ENCODE assay signal across 8 mouse cellular contexts in genomic region chr6:146833485-146834314, GRCm38 (mm10). TPM values are rescaled to one million over a fixed set of nuclear protein-coding genes. Genes with fewer than 3 reads are reported as not detected.
DNase-seq lines count a peak whose midpoint lies in the region; ATAC-seq and TF ChIP-seq lines count a peak whose summit lies in the region.

No protein-coding gene starts in this region.

- H3K9me3 ChIP-seq in G1E (replicated peaks) = no peaks in the 10 kb centered on the region
- H3K9me3 ChIP-seq in heart, embryonic 10.5 days = no peaks in the 10 kb centered on the region
- H3K9me3 ChIP-seq in kidney, postnatal 0 days (replicated peaks; ENCODE audit: low read length) = no peaks in the 10 kb centered on the region
- no peaks in the 10 kb centered on the region for H3K9me3 ChIP-seq in liver, embryonic 12.5 days (replicated peaks)
- H3K9me3 ChIP-seq in neural tube, embryonic 12.5 days = no peaks in the 10 kb centered on the region

- no peak overlapping the region for H3K4me2 ChIP-seq in kidney, postnatal 0 days (ENCODE audit: low read length)
- no peak overlapping the region for H3K4me2 ChIP-seq in liver, embryonic 12.5 days
- H3K4me2 ChIP-seq in neural tube, embryonic 12.5 days (replicated peaks) = no peak overlapping the region

- H3K4me1 ChIP-seq in G1E (ENCODE audit: insufficient read depth, low read depth, low read length) = 0 out of 2 replicates have a peak, but pooled peaks cover 2% of the 10 kb centered on the region
- peaks cover 22% of the 10 kb centered on the region for H3K4me1 ChIP-seq in heart, embryonic 10.5 days
- no peaks in the 10 kb centered on the region for H3K4me1 ChIP-seq in kidney, postnatal 0 days (replicated peaks; ENCODE audit: insufficient read depth, low read length)
- H3K4me1 ChIP-seq in liver, embryonic 12.5 days = no peaks in the 10 kb centered on the region; the same call in 1 of the 2 replicates
- H3K4me1 ChIP-seq in neural tube, embryonic 12.5 days = no peaks in the 10 kb centered on the region

- no peak overlapping the region; the same call in 1 of the 2 replicates for H3K27ac ChIP-seq in heart, embryonic 10.5 days
- H3K27ac ChIP-seq in kidney, postnatal 0 days = no peak overlapping the region
- no peak overlapping the region for H3K27ac ChIP-seq in liver, embryonic 12.5 days
- H3K27ac ChIP-seq in neural tube, embryonic 12.5 days = no peak overlapping the region

- no peak overlapping the region for H3K9ac ChIP-seq in kidney, postnatal 0 days (ENCODE audit: low read depth, low read length)
- no peak overlapping the region for H3K9ac ChIP-seq in liver, embryonic 12.5 days
- no peak overlapping the region for H3K9ac ChIP-seq in neural tube, embryonic 12.5 days

- TF ChIP-seq CTCF in G1E (IDR thresholded peaks at IDR 0.05; ENCODE audit: low read depth, low read length) = peak; percentile 32; the same call in 1 of the 2 replicates
- peak; percentile 94 for TF ChIP-seq CTCF in kidney, postnatal 0 days (IDR thresholded peaks at IDR 0.05; ENCODE audit: low read depth)

- no peak overlapping the region for H3K4me3 ChIP-seq in G1E (ENCODE audit: low read depth, low read length)
- no peak overlapping the region for H3K4me3 ChIP-seq in heart, embryonic 10.5 days
- H3K4me3 ChIP-seq in kidney, postnatal 0 days (replicated peaks; ENCODE audit: low read depth, low read length) = no peak overlapping the region
- no peak overlapping the region for H3K4me3 ChIP-seq in liver, embryonic 12.5 days
- no peak overlapping the region for H3K4me3 ChIP-seq in neural tube, embryonic 12.5 days

- 67% methylated on average over 6 of the region's 6 CpGs for WGBS in heart, embryonic 10.5 days
- 70% methylated on average over 6 of the region's 6 CpGs for WGBS in kidney, postnatal 0 days
- WGBS in liver, embryonic 12.5 days (ENCODE audit: insufficient replicate concordance) = 50% methylated on average over 6 of the region's 6 CpGs
- 73% methylated on average over 6 of the region's 6 CpGs for WGBS in neural tube, embryonic 12.5 days

- no peak for ATAC-seq in G1E (ENCODE audit: extremely low read depth, insufficient number of reproducible peaks, low FRiP score, poor library complexity, severe bottlenecking)
- peak; percentile 17; the same call in 1 of the 2 replicates for ATAC-seq in kidney, postnatal 0 days (replicated peaks; ENCODE audit: low FRiP score, low read depth)
- ATAC-seq in liver, embryonic 12.5 days = peak; percentile 44
- ATAC-seq in neural tube, embryonic 12.5 days (ENCODE audit: low FRiP score, low read depth) = peak; percentile 70

- DNase-seq in 416B (ENCODE audit: low read depth) = peak; percentile 83
- no peak for DNase-seq in G1E (ENCODE audit: low spot score)
- peak; percentile 72 for DNase-seq in embryo, embryonic 11 days
- peak; percentile 87 for DNase-seq in heart, embryonic 10.5 days (ENCODE audit: low spot score)
- DNase-seq in kidney, postnatal 0 days (ENCODE audit: low spot score) = peak; percentile 92
- DNase-seq in spleen, adult 12 weeks (ENCODE audit: low spot score) = no peak

- no peaks in the 10 kb centered on the region for H3K36me3 ChIP-seq in G1E (replicated peaks)
- no peaks in the 10 kb centered on the region for H3K36me3 ChIP-seq in heart, embryonic 10.5 days
- H3K36me3 ChIP-seq in kidney, postnatal 0 days (ENCODE audit: insufficient read depth, low read length) = no peaks in the 10 kb centered on the region
- H3K36me3 ChIP-seq in liver, embryonic 12.5 days = no peaks in the 10 kb centered on the region
- no peaks in the 10 kb centered on the region for H3K36me3 ChIP-seq in neural tube, embryonic 12.5 days

- peaks cover 5% of the 10 kb centered on the region; the same call in 1 of the 2 replicates for H3K27me3 ChIP-seq in G1E (ENCODE audit: insufficient read depth, low read length)
- H3K27me3 ChIP-seq in heart, embryonic 10.5 days (ENCODE audit: insufficient read depth, poor library complexity, severe bottlenecking) = no peaks in the 10 kb centered on the region
- no peaks in the 10 kb centered on the region for H3K27me3 ChIP-seq in kidney, postnatal 0 days (ENCODE audit: insufficient read depth, low read length)
- no peaks in the 10 kb centered on the region for H3K27me3 ChIP-seq in liver, embryonic 12.5 days (replicated peaks)
- no peaks in the 10 kb centered on the region for H3K27me3 ChIP-seq in neural tube, embryonic 12.5 days (replicated peaks)

RNA-seq across cellular contexts. Expression of gene Smco2, which starts 16.2 kb away (rescaled TPM):
- total RNA-seq in G1E (2014; fragmentation: Nextera tagmentation) (not detected in 2 replicates), G1E (2017) (0.60 TPM in 1 of 2 replicates, not detected in the other)
- polyA plus RNA-seq in G1E (2012) = not detected in 2 replicates
- polyA plus RNA-seq in heart, embryonic 10.5 days (2016; fragmentation: Nextera tagmentation; extraction: Ambion mirVana) = not detected in 2 replicates
- not detected in 2 replicates for polyA plus RNA-seq in kidney, postnatal 0 days (2015; fragmentation: Nextera tagmentation; extraction: Ambion mirVana)
- polyA plus RNA-seq in liver, embryonic 12.5 days (2016; fragmentation: Nextera tagmentation; extraction: Ambion mirVana) = not detected in 2 replicates
- not detected in 2 replicates for polyA plus RNA-seq in neural tube, embryonic 12.5 days (2016; fragmentation: Nextera tagmentation; extraction: Ambion mirVana)

RNA-seq across cellular contexts. Expression of gene Arntl2, which starts 37.8 kb away (rescaled TPM):
- not detected in 2 replicates for total RNA-seq in G1E (2014; fragmentation: Nextera tagmentation)
- total RNA-seq in G1E (2017) = not detected in 2 replicates
- polyA plus RNA-seq in G1E (2012) = not detected in 2 replicates
- polyA plus RNA-seq in heart, embryonic 10.5 days (2016; fragmentation: Nextera tagmentation; extraction: Ambion mirVana) = 2.7 and 3.6 TPM in 2 replicates
- polyA plus RNA-seq in kidney, postnatal 0 days (2015; fragmentation: Nextera tagmentation; extraction: Ambion mirVana) = 1.2 and 1.8 TPM in 2 replicates
- 0.50 and 0.94 TPM in 2 replicates for polyA plus RNA-seq in liver, embryonic 12.5 days (2016; fragmentation: Nextera tagmentation; extraction: Ambion mirVana)
- polyA plus RNA-seq in neural tube, embryonic 12.5 days (2016; fragmentation: Nextera tagmentation; extraction: Ambion mirVana) = 1.9 and 2.5 TPM in 2 replicates

RNA-seq across cellular contexts. Expression of gene Ppfibp1, which starts 54.6 kb away (rescaled TPM):
- total RNA-seq in G1E (2014; fragmentation: Nextera tagmentation) = 3.1 and 3.3 TPM in 2 replicates
- 8.3 and 8.6 TPM in 2 replicates for total RNA-seq in G1E (2017)
- 0.32 and 1.1 TPM in 2 replicates for polyA plus RNA-seq in G1E (2012)
- polyA plus RNA-seq in heart, embryonic 10.5 days (2016; fragmentation: Nextera tagmentation; extraction: Ambion mirVana) = 67.3 and 88.3 TPM in 2 replicates
- polyA plus RNA-seq in kidney, postnatal 0 days (2015; fragmentation: Nextera tagmentation; extraction: Ambion mirVana) = 55.9 and 60.2 TPM in 2 replicates
- 16.5 and 17.5 TPM in 2 replicates for polyA plus RNA-seq in liver, embryonic 12.5 days (2016; fragmentation: Nextera tagmentation; extraction: Ambion mirVana)
- 21.1 and 22.5 TPM in 2 replicates for polyA plus RNA-seq in neural tube, embryonic 12.5 days (2016; fragmentation: Nextera tagmentation; extraction: Ambion mirVana)

Comparison
In these comparisons a context has a peak if more than half of its experiments do, and no peak if none do; other contexts are left out.
1. DNase-seq: peak in 416B (single experiment), embryo, embryonic 11 days (single experiment), heart, embryonic 10.5 days (single experiment) and kidney, postnatal 0 days (single experiment); none in G1E (single experiment) and spleen, adult 12 weeks (single experiment).